In the genomic region with DNA sequence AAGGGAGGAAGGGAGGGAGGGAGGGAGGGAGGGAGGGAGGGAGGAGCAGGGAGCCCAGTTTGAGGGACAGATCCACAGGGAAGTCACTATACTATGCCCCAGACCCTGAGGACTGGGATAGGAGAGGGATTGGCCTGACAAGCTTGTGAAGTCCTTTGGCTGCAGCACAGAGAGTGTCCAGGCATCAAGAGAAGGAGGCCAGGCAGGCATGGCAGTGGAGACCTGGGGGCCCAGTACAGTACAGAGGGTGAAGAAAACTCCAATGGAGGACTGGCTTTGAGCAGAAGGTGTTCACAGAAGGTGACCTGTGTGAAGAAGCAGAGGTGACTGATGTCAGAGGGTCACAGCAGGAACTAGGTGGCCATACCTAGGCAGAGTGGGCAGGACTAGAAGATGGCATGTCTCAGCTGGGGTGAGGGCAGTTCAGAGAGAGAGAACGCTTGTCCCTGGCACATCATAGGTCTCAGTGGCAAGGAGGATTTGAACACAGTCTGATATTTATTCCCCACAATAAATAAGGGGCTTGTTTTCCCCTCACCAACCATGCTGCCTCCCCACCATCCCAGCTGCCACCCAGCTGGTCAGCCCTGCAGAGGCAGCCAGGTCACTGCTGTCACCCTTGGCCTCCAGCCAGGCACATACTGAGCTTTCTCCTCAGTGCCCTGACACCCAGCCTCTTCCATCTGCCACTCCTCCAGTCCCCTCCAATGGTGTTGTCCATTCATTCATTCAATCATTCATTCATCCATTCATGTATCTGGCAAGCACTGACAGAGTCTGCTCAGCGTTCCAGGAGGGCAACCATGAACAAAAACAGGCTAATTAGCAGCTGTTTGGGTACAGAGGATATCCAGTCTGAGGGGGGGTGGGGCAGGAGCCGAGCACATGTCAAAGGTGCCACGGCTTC, we compare ENCODE assay signal across 10 mouse cellular contexts. TPM values are rescaled to one million over a fixed set of nuclear protein-coding genes. Genes with fewer than 3 reads are reported as not detected.
DNase-seq lines count a peak whose midpoint lies in the region; ATAC-seq and TF ChIP-seq lines count a peak whose summit lies in the region.
"Had no signal": no experiment of that assay in that cellular context is flagged by ENCODE, and none has a peak within 500 bp of the region (broad histone marks: within the 10 kb centered on the region; RNA-seq: fewer than 3 reads in every experiment).

No protein-coding gene starts in this region.

- H3K9ac ChIP-seq in embryonic facial prominence, embryonic 11.5 days (replicated peaks; ENCODE audit: low read length), result no peak overlapping the region
- H3K9ac ChIP-seq: lung, embryonic 15.5 days had no signal

- 0 out of 2 replicates have a peak, but pooled peaks have one; percentile 20 for ATAC-seq in embryonic facial prominence, embryonic 11.5 days (replicated peaks; ENCODE audit: insufficient number of reproducible peaks, low FRiP score, low TSS enrichment, low read depth)

- no peak for DNase-seq in embryonic facial prominence, embryonic 11.5 days (ENCODE audit: low spot score)
- DNase-seq in embryonic facial prominence, embryonic 10.5 days (ENCODE audit: low spot score), result no peak
- DNase-seq in cerebellum, adult 11-12 months, result peak; percentile 88
- peak; percentile 33 for DNase-seq in hindbrain, embryonic 10.5 days (ENCODE audit: low spot score)
- DNase-seq in left cerebral cortex, adult 11 months (ENCODE audit: low spot score), result peak; percentile 65
- DNase-seq in thymus, adult 18-20 months, result no peak
- no peak for DNase-seq in adrenal gland, postnatal 4 days (ENCODE audit: low spot score in 2 of 2)

- H3K9me3 ChIP-seq in embryonic facial prominence, embryonic 11.5 days (replicated peaks; ENCODE audit: control insufficient read depth, low read length), result no peaks in the 10 kb centered on the region
- H3K9me3 ChIP-seq in embryonic facial prominence, embryonic 10.5 days, result no peaks in the 10 kb centered on the region
- H3K9me3 ChIP-seq in hindbrain, embryonic 10.5 days, result no peaks in the 10 kb centered on the region
- H3K9me3 ChIP-seq: lung, embryonic 15.5 days had no signal

- H3K27ac ChIP-seq in embryonic facial prominence, embryonic 11.5 days (replicated peaks; ENCODE audit: low read depth, low read length), result no peak overlapping the region
- no peak overlapping the region for H3K27ac ChIP-seq in embryonic facial prominence, embryonic 10.5 days (replicated peaks)
- peak overlapping the region; percentile 69 for H3K27ac ChIP-seq in hindbrain, embryonic 10.5 days
- H3K27ac ChIP-seq in olfactory bulb, adult 2 months (ENCODE audit: insufficient read depth, low read depth, low read length), result peak overlapping the region; percentile 66
- H3K27ac ChIP-seq: heart, adult 2 months; lung, embryonic 15.5 days had no signal

- WGBS in embryonic facial prominence, embryonic 11.5 days, result 45% methylated on average over 4 of the region's 4 CpGs
- WGBS in embryonic facial prominence, embryonic 10.5 days, result 54% methylated on average over 4 of the region's 4 CpGs
- WGBS in hindbrain, embryonic 10.5 days, result 51% methylated on average over 4 of the region's 4 CpGs
- 24% methylated on average over 4 of the region's 4 CpGs for WGBS in olfactory bulb, adult 2 months

- no peaks in the 10 kb centered on the region for H3K27me3 ChIP-seq in embryonic facial prominence, embryonic 11.5 days (ENCODE audit: control insufficient read depth, insufficient read depth, low read length)
- H3K27me3 ChIP-seq in embryonic facial prominence, embryonic 10.5 days (replicated peaks; ENCODE audit: low read depth, poor library complexity, severe bottlenecking), result no peaks in the 10 kb centered on the region
- no peaks in the 10 kb centered on the region for H3K27me3 ChIP-seq in hindbrain, embryonic 10.5 days (ENCODE audit: insufficient read depth, poor library complexity, severe bottlenecking)
- H3K27me3 ChIP-seq: lung, embryonic 15.5 days had no signal

- no peak for TF ChIP-seq CTCF in olfactory bulb, adult 2 months (IDR thresholded peaks at IDR 0.05; ENCODE audit: insufficient read depth, low read depth, low read length)

- no peak overlapping the region for H3K4me2 ChIP-seq in embryonic facial prominence, embryonic 11.5 days (ENCODE audit: low read depth, low read length)
- H3K4me2 ChIP-seq: lung, embryonic 15.5 days had no signal

- no peak for TF ChIP-seq POLR2A in olfactory bulb, adult 2 months (IDR thresholded peaks at IDR 0.05; ENCODE audit: insufficient read depth, low read depth, low read length)

- no peaks in the 10 kb centered on the region for H3K36me3 ChIP-seq in embryonic facial prominence, embryonic 11.5 days (replicated peaks; ENCODE audit: control insufficient read depth, insufficient read depth, low read depth, low read length)
- no peaks in the 10 kb centered on the region for H3K36me3 ChIP-seq in embryonic facial prominence, embryonic 10.5 days (replicated peaks)
- H3K36me3 ChIP-seq in hindbrain, embryonic 10.5 days, result no peaks in the 10 kb centered on the region
- H3K36me3 ChIP-seq: lung, embryonic 15.5 days had no signal

- H3K4me3 ChIP-seq in embryonic facial prominence, embryonic 11.5 days (ENCODE audit: low read depth, low read length), result no peak overlapping the region
- no peak overlapping the region for H3K4me3 ChIP-seq in embryonic facial prominence, embryonic 10.5 days
- H3K4me3 ChIP-seq in hindbrain, embryonic 10.5 days, result no peak overlapping the region
- no peak overlapping the region for H3K4me3 ChIP-seq in olfactory bulb, adult 2 months (ENCODE audit: insufficient read depth, low read depth, low read length)
- H3K4me3 ChIP-seq: heart, adult 2 months; lung, embryonic 15.5 days had no signal

- no peaks in the 10 kb centered on the region for H3K4me1 ChIP-seq in embryonic facial prominence, embryonic 11.5 days (ENCODE audit: control insufficient read depth, insufficient read depth, low read length)
- peaks cover 25% of the 10 kb centered on the region for H3K4me1 ChIP-seq in embryonic facial prominence, embryonic 10.5 days
- H3K4me1 ChIP-seq in hindbrain, embryonic 10.5 days (replicated peaks), result peaks cover 40% of the 10 kb centered on the region
- peaks cover 53% of the 10 kb centered on the region for H3K4me1 ChIP-seq in olfactory bulb, adult 2 months (ENCODE audit: control insufficient read depth, insufficient read depth, low read length)
- H3K4me1 ChIP-seq: lung, embryonic 15.5 days had no signal

RNA-seq across cellular contexts. Expression of a gene that starts 36.9 kb away (rescaled TPM):
- polyA plus RNA-seq in embryonic facial prominence, embryonic 11.5 days (2014; fragmentation: Nextera tagmentation; extraction: Ambion mirVana), result 0.29 and 0.91 TPM in 2 replicates
- 0.19 and 0.87 TPM in 2 replicates for polyA plus RNA-seq in embryonic facial prominence, embryonic 10.5 days (2016; fragmentation: Nextera tagmentation; extraction: Ambion mirVana)
- polyA plus RNA-seq in hindbrain, embryonic 10.5 days (2016; fragmentation: Nextera tagmentation; extraction: Ambion mirVana), result 1.5 and 3.7 TPM in 2 replicates
- polyA plus RNA-seq in olfactory bulb, adult 2 months (2012; ENCODE audit: insufficient read depth, insufficient read length, low replicate concordance, missing spikeins), result not detected in 2 replicates
- total RNA-seq in adrenal gland, postnatal 4 days (2021), result 1 to 10 TPM; 1.4 to 1.7 TPM

Comparison
In these comparisons a context has a peak if more than half of its experiments do, and no peak if none do; other contexts are left out.
1. DNase-seq: peak in cerebellum, adult 11-12 months (single experiment), hindbrain, embryonic 10.5 days (single experiment) and left cerebral cortex, adult 11 months (single experiment); none in embryonic facial prominence, embryonic 11.5 days (single experiment), embryonic facial prominence, embryonic 10.5 days (single experiment), thymus, adult 18-20 months (0 of 2) and adrenal gland, postnatal 4 days (0 of 2).
2. H3K27ac ChIP-seq: peak in hindbrain, embryonic 10.5 days (single experiment) and olfactory bulb, adult 2 months (single experiment); none in embryonic facial prominence, embryonic 11.5 days (single experiment) and embryonic facial prominence, embryonic 10.5 days (single experiment).